Mouse (Mus musculus): ENCODE measurements at regions not wholly inside any gene's neighbourhood (a gene's known extent, or its start where the extent isn't known, plus 50 kb on each side); places are given as distances from the start of the nearest gene placed in this dataset.

- TF ChIP-seq POLR2A (IDR thresholded peaks at IDR 0.05; ENCODE audit: low read depth, low read length) (no peak), CTCF (IDR thresholded peaks at IDR 0.05; ENCODE audit: extremely low read depth, insufficient read length, insufficient replicate concordance, low read depth, low read length) (no peak)
These were observed 71.7 kb upstream of the S1pr3 start for GRCm38 (mm10) chr13:51336726-51337125.
